Mouse (Mus musculus) heart, postnatal 0 days (tissue): Measurements from ENCODE around the gene Pip4k2a. TPM values are rescaled to one million over a fixed set of nuclear protein-coding genes. Genes with fewer than 3 reads are reported as not detected.
"Not testable (repeated sequence)": the region's sequence is repeated elsewhere in the genome, so short reads cannot be mapped to it uniquely, and the experiment has no call there.

Experiments used
- ATAC-seq: fragments of 200-750 bp; cut with Nextera tagmentation; 2 replicates; pipeline ENCODE4 v1.8.0; 2017; ENCODE audit warnings: low read depth, moderate number of reproducible peaks, moderate library complexity; ENCODE audit not compliant: insufficient read depth
- DNase-seq: peaks from one replicate; pipeline ENCODE4 v3.0.0-alpha.2; 2016; ENCODE audit warnings: low spot score
- H3K27ac ChIP-seq: fragments of 300-500 bp; sonication (generic); 2 replicates; pipeline ENCODE4 v1.5.1; 2014; ENCODE audit warnings: low read depth, mild to moderate bottlenecking
- H3K27me3 ChIP-seq: fragments of 300-500 bp; sonication (generic); 2 replicates; pipeline ENCODE4 v1.6.1; 2014; ENCODE audit warnings: low read length, mixed read lengths; ENCODE audit not compliant: control insufficient read depth, insufficient read depth
- H3K36me3 ChIP-seq: fragments of 300-500 bp; sonication (generic); replicated peaks from 2 replicates; pipeline ENCODE4 v1.6.1; 2014; ENCODE audit warnings: low read length, mixed read lengths; ENCODE audit not compliant: control insufficient read depth, insufficient read depth
- H3K4me1 ChIP-seq: fragments of 300-500 bp; sonication (generic); 2 replicates; pipeline ENCODE4 v1.6.1; 2014; ENCODE audit warnings: antibody characterized with exemption; ENCODE audit not compliant: control insufficient read depth, insufficient read depth
- H3K4me2 ChIP-seq: fragments of 300-500 bp; sonication (generic); 2 replicates; pipeline ENCODE4 v1.6.1; 2014; ENCODE audit warnings: low read depth, mild to moderate bottlenecking, low read length, moderate library complexity
- H3K4me3 ChIP-seq: fragments of 300-500 bp; sonication (generic); 2 replicates; pipeline ENCODE4 v1.5.1; 2014; ENCODE audit warnings: low read depth, low read length
- H3K9ac ChIP-seq: fragments of 300-500 bp; sonication (generic); replicated peaks from 2 replicates; pipeline ENCODE4 v1.6.1; 2014; ENCODE audit warnings: low read depth, low read length, mixed read lengths
- H3K9me3 ChIP-seq: fragments of 300-500 bp; sonication (generic); replicated peaks from 2 replicates; pipeline ENCODE4 v1.6.1; 2016; ENCODE audit warnings: low read length; ENCODE audit not compliant: control insufficient read depth
- CTCF ChIP-seq: IDR thresholded peaks from 2 replicates; pipeline ENCODE4 v1.5.1; 2016; ENCODE audit warnings: antibody characterized with exemption, control low read depth, low read depth
- EP300 ChIP-seq: IDR thresholded peaks from 2 replicates; pipeline ENCODE4 v1.6.1; 2016; ENCODE audit warnings: antibody characterized with exemption, low read depth
- WGBS: fragments of 180-500 bp; shearing (Covaris S2); extraction: QIAGEN DNeasy Blood & Tissue Kit; methylation state at CpG from one replicate; pipeline ENCODE4 v1.1.7; 2014; 5-methylcytosine and 5-hydroxymethylcytosine counted together
- polyA plus RNA-seq: library from polyadenylated mRNA; unstranded; fragments of >200 nt; fragmentation: Nextera tagmentation; extraction: Ambion mirVana; gene quantifications from 2 replicates; pipeline ENCODE4 v1.2.1, GENCODE M21; 2015
- total RNA-seq: library from RNA; depleted of rRNA; stranded (reverse); fragments of >200 nt; gene quantifications from 2 replicates; pipeline ENCODE4 v1.2.3, GENCODE M21; 2014; ENCODE audit warnings: low replicate concordance

Pip4k2a gene
- total and polyA plus RNA-seq, 2 experiments from 2014 or later: 1.3 to 2.7 TPM

- no peak overlapping the region for H3K4me3 ChIP-seq
- peaks cover 7% of the 10 kb centered on the region; the same call in 1 of the 2 replicates for H3K4me1 ChIP-seq
- no peak overlapping the region for H3K9ac ChIP-seq
- no peaks in the 10 kb centered on the region for H3K36me3 ChIP-seq
- H3K27ac ChIP-seq: peak overlapping the region; percentile 15; the same call in 1 of the 2 replicates
- ATAC-seq (no peak), DNase-seq (no peak)
- 88% methylated on average over 1 of the region's 1 CpGs for WGBS
- H3K27me3 ChIP-seq: no peaks in the 10 kb centered on the region
- H3K9me3 ChIP-seq: no peaks in the 10 kb centered on the region
- H3K4me2 ChIP-seq: no peak overlapping the region
- TF ChIP-seq EP300 (no peak), CTCF (no peak)
Observed at GRCm38 (mm10) chr2:19016839-19017238, 18.9 kb upstream of the Pip4k2a start.

DNA sequence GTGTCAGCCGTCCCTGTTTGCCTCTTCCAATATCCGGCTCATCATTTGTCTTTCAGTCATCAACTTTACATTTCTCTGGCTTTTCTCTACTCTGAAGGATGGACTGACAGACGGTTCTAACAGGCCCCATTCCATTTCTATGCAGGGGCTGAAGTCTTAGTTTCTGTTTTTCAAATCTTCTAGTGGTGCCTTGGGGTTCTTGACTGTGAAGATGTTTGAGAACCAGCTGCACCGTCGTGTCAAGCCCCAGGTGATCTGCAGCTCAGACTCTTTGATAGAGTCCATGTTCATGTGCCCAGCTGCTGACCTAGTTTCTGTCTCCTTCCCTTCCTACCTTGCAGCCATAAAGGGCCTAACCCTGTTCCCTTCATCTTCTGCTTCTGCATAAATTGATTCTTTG is 18.4 kb upstream of the Pip4k2a start:
- H3K36me3 ChIP-seq: no peaks in the 10 kb centered on the region
- no peak overlapping the region for H3K4me3 ChIP-seq
- peaks cover 2% of the 10 kb centered on the region; the same call in 1 of the 2 replicates for H3K4me1 ChIP-seq
- WGBS: 69% methylated on average over 5 of the region's 5 CpGs
- no peaks in the 10 kb centered on the region for H3K9me3 ChIP-seq
- ATAC-seq: no peak
- H3K9ac ChIP-seq: no peak overlapping the region
- peak overlapping the region; percentile 43; the same call in 1 of the 2 replicates for H3K27ac ChIP-seq
- TF ChIP-seq CTCF (no peak), EP300 (no peak)
- no peak for DNase-seq
- H3K4me2 ChIP-seq: no peak overlapping the region
- no peaks in the 10 kb centered on the region for H3K27me3 ChIP-seq

- no peak for TF ChIP-seq EP300
- TF ChIP-seq CTCF: no peak
- WGBS: 53% methylated on average over 6 of the region's 6 CpGs
- Histone ChIP-seq H3K36me3 (no peaks in the 10 kb centered on the region), H3K9ac (no peak overlapping the region), H3K27me3 (no peaks in the 10 kb centered on the region), H3K27ac (no peak overlapping the region), H3K4me2 (no peak overlapping the region), H3K4me1 (no peaks in the 10 kb centered on the region), H3K9me3 (no peaks in the 10 kb centered on the region), H3K4me3 (no peak overlapping the region)
- ATAC-seq: no peak
- DNase-seq: no peak
Observed at GRCm38 (mm10) chr2:19011443-19011842, 13.5 kb upstream of the Pip4k2a start.

DNA sequence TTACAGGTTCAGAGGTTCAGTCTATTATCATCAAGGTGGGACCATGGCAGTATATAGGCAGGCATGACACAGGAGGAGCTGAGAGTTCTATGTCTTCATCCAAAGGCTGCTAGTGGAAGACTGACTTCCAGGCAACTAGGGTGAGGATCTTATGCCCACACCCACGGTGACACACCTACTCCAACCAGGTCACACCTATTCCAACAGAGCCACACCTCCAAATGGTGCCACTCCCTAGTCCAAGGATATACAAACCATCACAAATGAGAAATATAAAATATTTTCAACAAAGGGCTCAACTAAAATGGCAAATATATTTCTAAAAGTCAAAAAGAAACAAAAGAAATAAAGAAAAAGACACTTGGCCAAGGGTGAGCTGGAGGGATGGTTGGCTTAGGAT is 12.6 kb upstream of the Pip4k2a start:
- not testable (repeated sequence) for H3K4me3 ChIP-seq, H3K9me3 ChIP-seq, DNase-seq, ATAC-seq, H3K27ac ChIP-seq, H3K4me1 ChIP-seq, H3K9ac ChIP-seq, H3K36me3 ChIP-seq, H3K27me3 ChIP-seq, H3K4me2 ChIP-seq
- WGBS: 25% methylated on average over 1 of the region's 1 CpGs

DNA sequence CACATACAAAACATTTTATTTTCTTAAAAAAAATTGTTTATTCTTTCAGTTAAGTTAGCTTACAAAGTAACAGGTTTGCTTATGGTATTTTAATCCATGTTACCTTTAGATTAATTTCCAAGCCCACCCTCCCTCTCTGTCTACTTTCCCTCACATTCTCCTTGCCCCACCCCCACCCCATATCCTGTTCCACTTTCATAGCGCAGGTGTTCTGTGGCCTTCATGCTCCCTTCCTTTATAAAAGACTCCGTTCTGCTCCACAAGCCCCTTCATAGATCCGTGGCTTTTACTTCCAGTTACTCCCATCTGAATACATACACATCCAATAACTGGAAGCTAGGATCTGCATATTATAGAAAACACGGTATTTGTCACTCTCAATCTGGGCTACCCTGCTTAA is 9.7 kb upstream of the Pip4k2a start:
- no peak overlapping the region for H3K4me3 ChIP-seq
- TF ChIP-seq CTCF: no peak
- no peak for TF ChIP-seq EP300
- no peaks in the 10 kb centered on the region for H3K36me3 ChIP-seq
- no peaks in the 10 kb centered on the region for H3K9me3 ChIP-seq
- H3K27ac ChIP-seq: no peak overlapping the region
- DNase-seq (no peak), ATAC-seq (no peak)
- H3K4me1 ChIP-seq: no peaks in the 10 kb centered on the region
- H3K9ac ChIP-seq: no peak overlapping the region
- H3K4me2 ChIP-seq: no peak overlapping the region
- 78% methylated on average over 4 of the region's 4 CpGs for WGBS
- H3K27me3 ChIP-seq: no peaks in the 10 kb centered on the region

DNA sequence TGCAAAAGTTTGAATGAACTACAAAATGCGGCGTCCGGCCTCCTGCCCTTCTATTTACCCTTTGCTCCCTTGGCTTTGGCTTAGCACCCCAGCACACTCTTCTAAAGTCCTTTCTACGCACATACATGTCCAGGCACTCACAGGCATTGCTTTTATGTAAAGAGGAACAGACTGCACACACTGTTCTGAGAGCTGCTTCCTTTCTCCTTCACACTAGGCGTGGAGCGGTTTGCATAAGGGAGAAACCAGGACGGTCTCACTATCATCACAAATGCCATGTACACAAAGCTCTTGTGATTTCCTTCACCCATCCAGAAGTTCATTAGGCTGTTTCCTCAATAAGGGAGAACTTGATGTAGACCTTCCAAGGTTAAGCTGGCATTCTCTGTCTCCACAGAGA is 8.2 kb upstream of the Pip4k2a start:
- H3K4me1 ChIP-seq: no peaks in the 10 kb centered on the region
- no peaks in the 10 kb centered on the region for H3K36me3 ChIP-seq
- no peak for ATAC-seq
- H3K9ac ChIP-seq: no peak overlapping the region
- no peak overlapping the region for H3K4me2 ChIP-seq
- no peaks in the 10 kb centered on the region for H3K27me3 ChIP-seq
- DNase-seq: no peak
- H3K9me3 ChIP-seq: no peaks in the 10 kb centered on the region
- H3K4me3 ChIP-seq: no peak overlapping the region
- 94% methylated on average over 7 of the region's 7 CpGs for WGBS
- no peak for TF ChIP-seq CTCF
- TF ChIP-seq EP300: no peak
- peak overlapping the region; percentile 23; the same call in 1 of the 2 replicates for H3K27ac ChIP-seq
